Mouse (Mus musculus) heart, embryonic 16.5 days (tissue): ENCODE results near the gene Olfr1161. TPM values are rescaled to one million over a fixed set of nuclear protein-coding genes. Genes with fewer than 3 reads are reported as not detected.
"Not testable (repeated sequence)": the region's sequence is repeated elsewhere in the genome, so short reads cannot be mapped to it uniquely, and the experiment has no call there.

Source experiments
- ATAC-seq: fragments of 200-750 bp; cut with Nextera tagmentation; replicated peaks from 2 replicates; pipeline ENCODE4 v1.8.0; 2017; ENCODE audit warnings: moderate number of reproducible peaks; ENCODE audit not compliant: insufficient read depth, low FRiP score; ENCODE audit errors: extremely low read depth
- H3K27ac ChIP-seq: fragments of 300-500 bp; sonication (generic); 2 replicates; pipeline ENCODE4 v1.5.1; 2014; ENCODE audit warnings: mild to moderate bottlenecking, low read length, control low read depth, moderate library complexity
- H3K27me3 ChIP-seq: fragments of 300-500 bp; sonication (generic); 2 replicates; pipeline ENCODE4 v1.6.1; 2014; ENCODE audit warnings: low read length, mixed read lengths; ENCODE audit not compliant: control insufficient read depth, insufficient read depth
- H3K36me3 ChIP-seq: fragments of 300-500 bp; sonication (generic); 2 replicates; pipeline ENCODE4 v1.6.1; 2014; ENCODE audit not compliant: control insufficient read depth, insufficient read depth
- H3K4me1 ChIP-seq: fragments of 300-500 bp; sonication (generic); 2 replicates; pipeline ENCODE4 v1.6.1; 2014; ENCODE audit warnings: low read length, mixed read lengths; ENCODE audit not compliant: control insufficient read depth, insufficient read depth
- H3K4me2 ChIP-seq: fragments of 300-500 bp; sonication (generic); 2 replicates; pipeline ENCODE4 v1.6.1; 2014; ENCODE audit warnings: low read depth, mild to moderate bottlenecking, control low read depth, low read length
- H3K4me3 ChIP-seq: fragments of 300-500 bp; sonication (generic); 2 replicates; pipeline ENCODE4 v1.5.1; 2014; ENCODE audit warnings: mild to moderate bottlenecking, control low read depth, low read length
- H3K9ac ChIP-seq: fragments of 300-500 bp; sonication (generic); 2 replicates; pipeline ENCODE4 v1.6.1; 2014; ENCODE audit warnings: low read length, control low read depth
- H3K9me3 ChIP-seq: fragments of 300-500 bp; sonication (generic); replicated peaks from 2 replicates; pipeline ENCODE4 v1.6.1; 2016; ENCODE audit warnings: low read length; ENCODE audit not compliant: control insufficient read depth
- WGBS: fragments of 180-500 bp; shearing (Covaris S2); extraction: QIAGEN DNeasy Blood & Tissue Kit; methylation state at CpG from one replicate; pipeline ENCODE4 v1.1.7; 2014; 5-methylcytosine and 5-hydroxymethylcytosine counted together
- polyA plus RNA-seq: library from polyadenylated mRNA; unstranded; fragments of >200 nt; fragmentation: Nextera tagmentation; extraction: Ambion mirVana; gene quantifications from 2 replicates; pipeline ENCODE4 v1.2.1, GENCODE M21; 2015

The Olfr1161 gene
- not detected in 2 replicates for polyA plus RNA-seq

GRCm38 (mm10) chr2:88022474-88022873, at the start of gene Olfr1161:
TSS of gene Olfr1161 (plus strand) at chr2:88022774.
- not testable (repeated sequence) for H3K27me3 ChIP-seq, ATAC-seq, H3K4me2 ChIP-seq, H3K27ac ChIP-seq, H3K4me1 ChIP-seq, H3K4me3 ChIP-seq, H3K9me3 ChIP-seq, H3K9ac ChIP-seq, H3K36me3 ChIP-seq
- 61% methylated on average over 1 of the region's 1 CpGs for WGBS

DNA sequence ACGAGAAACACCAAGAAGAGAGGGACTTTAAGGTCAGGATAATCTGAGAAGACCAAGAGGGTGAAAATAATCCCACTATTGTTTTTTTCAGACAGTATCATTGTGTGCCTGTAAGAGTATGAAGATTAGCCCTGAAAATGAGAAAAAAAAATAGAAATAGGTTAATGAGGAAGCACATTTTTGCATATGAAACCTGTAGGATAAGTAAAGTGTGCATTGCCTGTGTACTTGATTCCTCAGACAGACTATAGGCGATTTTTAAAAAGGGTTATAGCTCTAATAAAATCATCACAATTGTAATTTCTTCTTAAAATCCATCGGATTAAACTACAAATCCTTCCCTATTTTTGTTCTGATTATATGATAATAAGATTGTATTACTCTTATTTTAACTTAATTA, 48.0 kb upstream of the Olfr1161 start, which contains the start of gene Olfr74:
Gene Olfr74, minus strand, starts transcription at position 101 of the 400 bp plus-strand sequence.
- ATAC-seq = no peak
- no peak within 1 kb of the TSS for H3K9ac ChIP-seq
- no peaks in the 10 kb centered on the region for H3K36me3 ChIP-seq
- no peak within 1 kb of the TSS for H3K4me2 ChIP-seq
- WGBS = 63% methylated on average over 3 of the region's 3 CpGs
- H3K4me1 ChIP-seq = no peaks in the 10 kb centered on the region
- H3K27me3 ChIP-seq = no peaks in the 10 kb centered on the region
- no peak within 1 kb of the TSS for H3K27ac ChIP-seq
- no peak within 1 kb of the TSS for H3K4me3 ChIP-seq
- no peaks in the 10 kb centered on the region for H3K9me3 ChIP-seq

DNA sequence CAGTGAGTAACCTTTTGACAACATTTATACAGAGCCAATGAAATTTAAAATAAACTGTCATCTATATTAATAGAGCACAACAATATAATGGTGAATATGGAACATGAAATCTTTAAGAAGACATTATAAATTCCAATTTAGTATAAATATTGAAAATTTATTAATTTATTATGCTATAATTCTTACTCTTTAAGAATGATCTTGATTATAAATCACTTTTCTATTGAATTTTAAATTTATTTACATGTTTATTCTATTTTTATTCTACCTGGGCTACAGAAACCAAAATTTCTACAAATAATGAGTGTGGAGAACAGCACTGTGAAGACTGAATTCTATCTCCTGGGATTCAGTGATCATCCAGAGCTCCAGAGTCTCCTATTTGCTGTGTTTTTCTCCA, 32.8 kb upstream of the Olfr1161 start, which contains the start of gene Olfr1158:
Gene Olfr1158, plus strand, starts transcription at position 301 of the 400 bp plus-strand sequence.
- no peak for ATAC-seq

DNA sequence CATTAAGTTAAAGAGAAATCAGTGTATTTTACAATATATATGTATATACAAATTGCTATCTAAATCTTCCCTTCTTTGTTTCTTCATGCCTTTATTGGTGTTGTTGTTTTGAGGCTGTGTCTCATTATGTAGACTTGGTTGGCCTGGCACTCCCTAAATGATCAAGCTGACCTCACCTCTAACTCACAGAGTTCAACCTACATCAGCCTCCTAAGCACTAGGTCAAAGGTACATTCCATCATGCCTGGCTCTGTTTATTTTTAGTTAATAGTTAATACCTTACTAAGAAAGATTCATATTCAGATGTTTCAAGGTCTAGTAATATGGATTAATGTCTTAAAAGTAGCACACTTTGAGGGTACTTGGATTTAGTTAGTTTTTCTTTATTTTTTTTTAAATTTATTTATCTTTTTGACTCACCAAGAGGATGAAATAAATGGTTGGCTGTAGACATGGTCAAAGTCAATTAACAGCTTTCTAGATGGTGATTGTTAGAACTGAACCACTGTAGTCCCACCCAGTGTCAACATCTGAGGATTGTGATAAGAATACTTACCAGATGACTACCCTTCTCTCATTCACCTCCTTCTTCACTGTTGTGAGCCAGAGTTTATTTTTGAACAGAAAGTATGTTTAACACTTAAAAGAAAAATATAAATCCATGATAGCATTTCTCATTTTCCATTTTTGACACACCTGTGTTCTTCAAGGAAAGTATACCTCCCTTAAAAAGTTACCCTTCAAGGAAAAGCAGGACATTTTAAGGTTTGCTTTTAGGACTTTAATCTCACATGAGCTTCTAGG, 14.9 kb upstream of the Olfr1161 start, which contains the start of gene Olfr1160:
Gene Olfr1160, minus strand, starts transcription at position 754 of the 804 bp plus-strand sequence.
- Histone ChIP-seq H3K4me2 (no peak within 1 kb of the TSS), H3K36me3 (no peaks in the 10 kb centered on the region), H3K9ac (no peak within 1 kb of the TSS), H3K9me3 (no peaks in the 10 kb centered on the region), H3K4me1 (no peaks in the 10 kb centered on the region), H3K4me3 (no peak within 1 kb of the TSS), H3K27ac (no peak within 1 kb of the TSS), H3K27me3 (no peaks in the 10 kb centered on the region)
- ATAC-seq = no peak

More for the DNA sequence above, 32.8 kb upstream of the Olfr1161 start, which contains the start of gene Olfr1158:
- Histone ChIP-seq H3K9me3 (no peaks in the 10 kb centered on the region), H3K4me1 (no peaks in the 10 kb centered on the region), H3K27me3 (no peaks in the 10 kb centered on the region), H3K4me2 (no peak within 1 kb of the TSS), H3K36me3 (no peaks in the 10 kb centered on the region), H3K9ac (no peak within 1 kb of the TSS), H3K4me3 (no peak within 1 kb of the TSS), H3K27ac (no peak within 1 kb of the TSS)

GRCm38 (mm10) chr2:88037599-88037998, 15.0 kb downstream of the Olfr1161 start, which contains the start of gene Olfr73:
TSS of gene Olfr73 (minus strand) at chr2:88037699.
- Histone ChIP-seq H3K9me3 (no peaks in the 10 kb centered on the region), H3K4me3 (no peak within 1 kb of the TSS), H3K4me2 (no peak within 1 kb of the TSS), H3K27me3 (no peaks in the 10 kb centered on the region), H3K36me3 (no peaks in the 10 kb centered on the region), H3K4me1 (no peaks in the 10 kb centered on the region), H3K27ac (no peak within 1 kb of the TSS), H3K9ac (no peak within 1 kb of the TSS)
- ATAC-seq = no peak

DNA sequence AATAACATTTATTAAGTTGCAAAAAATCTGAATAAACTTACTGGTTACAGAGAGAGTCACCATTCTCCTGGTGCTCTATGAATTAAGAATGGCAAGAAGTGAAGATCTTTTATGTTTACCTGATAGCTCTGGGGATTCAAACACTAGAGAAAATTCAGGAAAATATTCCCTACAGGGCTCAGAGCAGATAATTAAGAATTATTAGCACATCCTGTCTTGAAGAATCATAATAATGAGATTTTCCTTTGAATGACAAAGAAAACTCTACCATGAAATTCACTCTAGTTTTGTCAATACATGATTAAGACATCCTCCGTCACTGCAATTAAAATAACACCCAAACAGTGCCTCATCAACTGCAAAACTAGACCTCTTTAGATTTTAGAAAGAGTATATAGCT, 28.5 kb downstream of the Olfr1161 start, which contains the start of gene Olfr1162:
Gene Olfr1162, minus strand, starts transcription at position 101 of the 400 bp plus-strand sequence.
- Histone ChIP-seq H3K4me1 (no peaks in the 10 kb centered on the region), H3K4me2 (no peak within 1 kb of the TSS), H3K9me3 (no peaks in the 10 kb centered on the region; the same call in 1 of the 2 replicates), H3K27me3 (no peaks in the 10 kb centered on the region), H3K4me3 (no peak within 1 kb of the TSS), H3K36me3 (no peaks in the 10 kb centered on the region), H3K9ac (no peak within 1 kb of the TSS), H3K27ac (no peak within 1 kb of the TSS)
- 75% methylated on average over 1 of the region's 1 CpGs for WGBS
- ATAC-seq = no peak

- Histone ChIP-seq H3K9ac (no peak overlapping the region), H3K4me1 (no peaks in the 10 kb centered on the region), H3K4me2 (no peak overlapping the region), H3K27ac (no peak overlapping the region), H3K27me3 (no peaks in the 10 kb centered on the region), H3K9me3 (peaks cover 4% of the 10 kb centered on the region; the same call in 1 of the 2 replicates), H3K4me3 (no peak overlapping the region), H3K36me3 (no peaks in the 10 kb centered on the region)
- 87% methylated on average over 2 of the region's 2 CpGs for WGBS
- ATAC-seq = no peak
These were observed 41.0 kb downstream of the Olfr1161 start for GRCm38 (mm10) chr2:88063587-88063986.

- H3K9me3 ChIP-seq = no peaks in the 10 kb centered on the region
- H3K36me3 ChIP-seq = no peaks in the 10 kb centered on the region
- H3K4me3 ChIP-seq = no peak within 1 kb of the TSS
- no peaks in the 10 kb centered on the region for H3K27me3 ChIP-seq
- no peak for ATAC-seq
- H3K9ac ChIP-seq = no peak within 1 kb of the TSS
- no peaks in the 10 kb centered on the region for H3K4me1 ChIP-seq
- no peak within 1 kb of the TSS for H3K27ac ChIP-seq
- H3K4me2 ChIP-seq = no peak within 1 kb of the TSS
These were observed 49.2 kb downstream of the Olfr1161 start, which contains the start of gene Olfr1163 for GRCm38 (mm10) chr2:88071730-88072129. TSS of gene Olfr1163 (minus strand) at chr2:88071830.
